Mouse (Mus musculus) myocyte (in vitro differentiated cells): ENCODE measurements around the gene Clint1.

Source experiments
- CEBPB ChIP-seq: IDR thresholded peaks from 2 replicates; pipeline ENCODE4 v1.6.1; 2011; ENCODE audit warnings: mild to moderate bottlenecking, moderate library complexity; ENCODE audit not compliant: poor library complexity, insufficient read depth, severe bottlenecking
- E2F4 ChIP-seq: IDR thresholded peaks from one replicate; pipeline ENCODE4 v1.6.1; 2011; ENCODE audit warnings: mild to moderate bottlenecking, control low read depth, moderate library complexity; ENCODE audit not compliant: insufficient read depth
- MAX ChIP-seq: IDR thresholded peaks from one replicate; pipeline ENCODE4 v1.6.1; 2011; ENCODE audit warnings: low read depth, mild to moderate bottlenecking, control low read depth
- MYOD1 ChIP-seq, 3 experiments: IDR thresholded peaks; one replicate each; pipeline ENCODE4 v1.6.1; 2011; ENCODE audit warnings: control low read depth in 2 of 3, low read depth in 2 of 3, mild to moderate bottlenecking in 2 of 3, moderate library complexity in 1 of 3; ENCODE audit not compliant: insufficient read length in 2 of 3, control insufficient read depth in 1 of 3
- MYOG ChIP-seq, 3 experiments: IDR thresholded peaks; one replicate each; pipeline ENCODE4 v1.6.1; 2011; ENCODE audit warnings: control low read depth in 2 of 3, low read depth in 2 of 3, mild to moderate bottlenecking in 2 of 3; ENCODE audit not compliant: insufficient read length in 2 of 3, control insufficient read depth in 1 of 3, insufficient read depth in 1 of 3
- POLR2A ChIP-seq: IDR thresholded peaks from one replicate; pipeline ENCODE4 v1.6.1; 2011; ENCODE audit warnings: low read depth, mild to moderate bottlenecking, control low read depth, moderate library complexity; ENCODE audit not compliant: insufficient read length
- POLR2AphosphoS2 ChIP-seq: IDR thresholded peaks from one replicate; pipeline ENCODE4 v1.6.1; 2011; ENCODE audit warnings: low read depth, control low read depth; ENCODE audit not compliant: insufficient read length
- REST ChIP-seq: IDR thresholded peaks from one replicate; pipeline ENCODE4 v1.6.1; 2011; ENCODE audit warnings: mild to moderate bottlenecking, control low read depth, moderate library complexity; ENCODE audit not compliant: insufficient read depth, insufficient read length
- TCF3 ChIP-seq: IDR thresholded peaks from one replicate; pipeline ENCODE4 v1.6.1; 2011; ENCODE audit warnings: low read depth, control low read depth; ENCODE audit not compliant: insufficient read length
- USF1 ChIP-seq: IDR thresholded peaks from one replicate; pipeline ENCODE4 v1.6.1; 2011; ENCODE audit warnings: low read depth, mild to moderate bottlenecking, control low read depth, moderate library complexity

DNA sequence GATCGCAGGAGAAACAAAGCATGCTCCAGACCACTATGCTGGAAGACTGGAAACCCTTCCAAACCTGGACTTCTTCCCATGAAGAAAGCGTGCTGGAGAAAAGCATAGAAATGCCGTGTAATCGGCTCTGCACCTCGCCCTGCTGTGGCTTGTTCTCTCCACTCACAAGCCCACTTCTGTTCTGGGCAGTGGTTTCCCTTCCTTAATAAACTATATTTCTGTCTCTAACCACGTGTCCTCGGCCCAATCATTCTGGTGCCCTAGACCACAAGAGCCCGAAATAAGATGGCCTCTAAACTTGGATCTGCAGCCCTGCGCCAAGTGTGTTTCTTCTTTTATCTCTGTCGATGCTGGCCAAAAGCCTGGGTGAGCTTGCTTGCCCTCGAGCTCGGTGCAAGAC is 44.0 kb upstream of the Clint1 start:
- no peak for TF ChIP-seq E2F4
- TF ChIP-seq POLR2A = no peak
- TF ChIP-seq POLR2AphosphoS2 = no peak
- TF ChIP-seq TCF3 = no peak
- no peak for TF ChIP-seq CEBPB
- TF ChIP-seq MYOG (IDR thresholded peaks at IDR 0.05; ENCODE audit: control insufficient read depth in 1 of 3, insufficient read depth in 1 of 3, insufficient read length in 2 of 3, low read depth in 2 of 3) = no peak
- no peak for TF ChIP-seq USF1
- no peak for TF ChIP-seq MYOD1 (IDR thresholded peaks at IDR 0.05; ENCODE audit: control insufficient read depth in 1 of 3, insufficient read length in 2 of 3, low read depth in 2 of 3)
- no peak for TF ChIP-seq REST
- no peak for TF ChIP-seq MAX
